Mouse (Mus musculus) left cerebral cortex, adult 2 months (tissue): ENCODE results near the gene Gcnt3. TPM values are rescaled to one million over a fixed set of nuclear protein-coding genes. Genes with fewer than 3 reads are reported as not detected.

Experiments used
- DNase-seq, 2 experiments: peaks; one replicate each; pipeline ENCODE4 v3.0.0; 2021 to 2022; ENCODE audit warnings: low spot score in 2 of 2, mixed read lengths in 1 of 2; ENCODE audit errors: extremely low spot score in 1 of 2
- H3K27ac ChIP-seq: fragments of 200-600 bp; 2 replicates; pipeline ENCODE4 v1.8.1; 2022
- H3K4me3 ChIP-seq: fragments of 200-600 bp; 2 replicates; pipeline ENCODE4 v1.8.1; 2022
- CTCF ChIP-seq: fragments of 200-600 bp; IDR thresholded peaks from 2 replicates; pipeline ENCODE4 v1.8.1; 2022; ENCODE audit warnings: antibody characterized with exemption, mild to moderate bottlenecking, moderate library complexity
- intact Hi-C: fragments of 180-260 bp; cut with DNase I; formaldehyde crosslinking; loops from one replicate; pipeline ENCODE4 v1.15.1; 2025
- total RNA-seq, 2 experiments: library from RNA; stranded (reverse); gene quantifications; 2 replicates each; pipeline ENCODE4 v1.2.3; 2021

Gcnt3 gene
- total RNA-seq, 2 experiments from 2014 or later: not detected

DNA sequence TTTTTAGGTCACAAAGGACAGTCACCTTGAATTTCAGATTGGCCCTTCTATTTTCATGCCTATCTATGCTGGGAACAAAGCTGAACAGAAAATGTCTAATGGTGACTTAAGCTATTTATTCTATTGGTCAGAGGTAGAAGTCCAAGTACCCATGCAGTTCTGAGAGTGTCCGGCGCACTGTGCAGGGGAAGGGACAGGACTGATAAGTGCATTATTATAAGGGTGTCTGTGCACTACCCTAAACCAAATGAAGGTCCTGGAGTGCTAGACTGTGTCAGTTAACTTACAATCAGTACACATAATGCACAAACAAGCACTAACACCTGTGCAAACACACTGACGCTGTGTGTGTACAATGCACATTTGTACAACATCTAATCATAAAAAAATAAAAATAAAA, 29.6 kb upstream of the Gcnt3 start:
- Histone ChIP-seq H3K27ac (no peak overlapping the region), H3K4me3 (no peak overlapping the region)
- no peak for DNase-seq
- intact Hi-C loops: no loop called here
- TF ChIP-seq CTCF: no peak

DNA sequence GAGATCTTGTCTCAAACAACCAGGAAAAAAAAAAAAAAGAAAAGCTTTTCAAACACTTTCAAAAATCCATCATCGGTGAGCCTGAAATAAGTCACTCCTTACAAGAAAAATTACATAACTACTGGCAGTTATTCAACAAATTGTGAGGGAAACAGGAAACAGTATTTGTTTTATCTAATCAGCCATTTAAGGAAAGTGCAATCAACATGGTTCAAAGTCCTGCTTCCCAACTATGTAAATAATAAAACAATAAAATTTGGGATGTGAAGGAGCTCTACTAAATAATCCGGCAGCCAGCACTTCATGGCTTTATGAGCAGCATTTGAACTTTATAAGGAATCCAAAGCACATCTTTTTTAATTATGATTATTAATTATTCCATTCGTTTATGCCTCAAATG, 24.1 kb upstream of the Gcnt3 start:
- DNase-seq: no peak
- Histone ChIP-seq H3K27ac (no peak overlapping the region), H3K4me3 (no peak overlapping the region)
- intact Hi-C loops: no loop called here
- no peak for TF ChIP-seq CTCF

DNA sequence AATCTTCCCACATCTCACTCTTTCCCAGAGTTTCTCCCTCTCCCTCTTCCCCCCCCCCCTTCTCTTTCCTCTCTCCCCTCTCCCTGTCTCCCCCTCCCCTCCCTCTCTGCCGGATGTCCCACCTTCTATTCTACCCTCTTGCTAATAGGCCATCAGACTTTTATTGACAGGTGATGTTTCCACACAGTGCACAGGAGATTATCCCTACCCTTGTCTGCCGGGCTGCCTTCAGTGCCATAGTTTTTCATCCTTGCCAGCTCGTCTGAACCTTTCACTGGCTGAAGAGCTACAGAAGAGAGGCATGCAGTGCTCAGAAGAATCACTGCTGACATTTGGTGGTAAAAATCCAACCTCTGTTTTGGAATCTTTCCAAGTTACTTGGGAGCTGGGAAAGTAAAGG, 15.5 kb upstream of the Gcnt3 start:
- TF ChIP-seq CTCF: no peak
- intact Hi-C loops: no loop called here
- no peak for DNase-seq

DNA sequence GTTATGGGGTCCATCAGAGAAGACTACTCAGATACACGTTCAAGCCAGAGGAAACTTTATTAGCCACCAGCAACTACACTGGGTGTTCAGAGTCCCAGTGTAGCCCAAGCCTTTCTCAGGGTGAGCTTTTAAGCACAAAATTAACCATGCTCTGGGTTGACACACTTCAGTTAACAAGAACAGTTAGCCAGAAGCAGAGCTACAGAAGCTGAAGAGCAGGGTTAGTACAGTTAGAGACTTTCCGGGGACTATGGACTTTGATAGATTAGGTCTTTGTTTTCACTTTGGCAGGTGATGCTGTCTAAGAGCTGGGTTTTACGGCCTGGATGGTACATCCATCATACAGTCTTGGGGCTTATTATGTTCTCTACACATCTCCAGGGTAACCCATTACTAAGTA, 14.8 kb upstream of the Gcnt3 start:
- no peak for DNase-seq
- Histone ChIP-seq H3K27ac (no peak overlapping the region), H3K4me3 (no peak overlapping the region)
- intact Hi-C loops: no loop called here
- TF ChIP-seq CTCF: no peak

More for the DNA sequence above, 15.5 kb upstream of the Gcnt3 start:
- no peak overlapping the region for H3K27ac ChIP-seq
- no peak overlapping the region for H3K4me3 ChIP-seq

DNA sequence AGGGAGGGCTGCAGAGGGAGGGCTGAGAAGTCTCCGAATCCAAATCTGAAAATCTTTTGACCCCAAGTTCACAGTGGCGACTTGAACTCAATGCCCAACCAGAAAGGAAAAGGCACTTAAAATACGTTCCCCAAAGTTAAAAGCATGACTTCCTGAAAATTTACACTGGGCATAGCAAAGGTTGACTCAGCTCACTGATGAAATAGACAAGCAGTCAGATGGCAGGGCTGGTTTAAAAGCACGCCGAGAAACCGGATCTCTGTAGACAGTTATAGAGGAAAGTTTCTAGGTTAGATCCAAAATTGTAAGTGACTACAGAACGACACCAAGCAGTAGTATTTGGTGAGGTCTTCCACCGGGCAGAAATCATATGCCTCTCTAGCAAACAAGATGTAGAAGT, 12.0 kb upstream of the Gcnt3 start:
- DNase-seq: no peak
- no peak for TF ChIP-seq CTCF
- Histone ChIP-seq H3K4me3 (no peak overlapping the region), H3K27ac (no peak overlapping the region)
- intact Hi-C loops: no loop called here

DNA sequence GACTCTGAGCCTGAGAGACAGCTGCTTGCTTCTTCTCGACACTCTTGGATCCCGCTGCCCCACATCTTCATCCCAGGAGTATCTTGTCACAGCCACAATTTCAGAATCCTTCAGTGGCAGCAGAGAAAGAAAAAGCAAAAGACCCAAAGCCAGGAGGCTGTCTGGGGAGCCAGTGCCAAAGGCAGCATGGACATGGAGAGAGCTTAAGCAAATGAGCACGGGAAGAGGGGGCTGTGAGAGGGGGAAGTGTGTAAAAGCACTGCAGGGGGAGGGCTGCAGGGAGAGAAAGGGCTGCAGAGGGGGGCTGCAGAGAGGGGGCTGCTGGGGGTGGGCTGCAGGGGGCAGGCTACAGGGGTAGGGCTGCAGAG, 11.5 kb upstream of the Gcnt3 start:
- intact Hi-C loops: no loop called here
- TF ChIP-seq CTCF: no peak

DNA sequence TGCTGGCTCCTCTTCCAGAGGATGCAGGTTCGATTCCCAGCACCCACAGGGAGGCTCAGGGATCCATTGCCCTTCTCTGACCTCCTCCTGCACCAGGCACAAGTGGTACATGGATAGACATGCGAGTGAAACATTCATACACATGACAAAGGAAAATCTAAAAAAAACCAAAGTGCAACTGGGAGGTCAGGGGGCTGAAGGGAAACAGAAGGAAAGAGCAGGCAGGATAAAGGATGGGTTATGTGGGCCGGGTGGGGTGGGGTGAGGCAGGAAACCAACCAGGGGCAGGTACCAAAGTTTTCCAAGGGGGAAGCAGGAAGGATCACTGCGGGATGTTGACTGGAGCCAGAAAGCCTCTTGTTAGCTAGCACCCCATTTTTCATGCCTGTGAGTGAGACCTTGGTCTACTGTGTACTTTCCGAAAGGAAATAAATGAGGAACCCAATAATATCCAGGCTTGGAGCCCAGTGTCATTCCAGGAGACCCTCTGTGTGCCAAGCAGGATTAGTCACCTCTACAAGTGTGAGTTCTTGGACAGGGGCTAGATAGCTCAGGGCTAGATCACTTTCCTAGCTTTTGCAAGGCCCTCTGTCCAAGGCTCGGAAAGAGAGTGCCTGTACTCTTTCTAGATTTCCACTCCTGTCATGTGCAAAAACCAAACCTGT, 11.0 kb upstream of the Gcnt3 start:
- no peak overlapping the region for H3K4me3 ChIP-seq
- TF ChIP-seq CTCF: no peak
- no peak for DNase-seq
- intact Hi-C loops: no loop called here
- no peak overlapping the region for H3K27ac ChIP-seq

More for the DNA sequence above, 11.5 kb upstream of the Gcnt3 start:
- Histone ChIP-seq H3K4me3 (no peak overlapping the region), H3K27ac (no peak overlapping the region)
- DNase-seq: no peak

DNA sequence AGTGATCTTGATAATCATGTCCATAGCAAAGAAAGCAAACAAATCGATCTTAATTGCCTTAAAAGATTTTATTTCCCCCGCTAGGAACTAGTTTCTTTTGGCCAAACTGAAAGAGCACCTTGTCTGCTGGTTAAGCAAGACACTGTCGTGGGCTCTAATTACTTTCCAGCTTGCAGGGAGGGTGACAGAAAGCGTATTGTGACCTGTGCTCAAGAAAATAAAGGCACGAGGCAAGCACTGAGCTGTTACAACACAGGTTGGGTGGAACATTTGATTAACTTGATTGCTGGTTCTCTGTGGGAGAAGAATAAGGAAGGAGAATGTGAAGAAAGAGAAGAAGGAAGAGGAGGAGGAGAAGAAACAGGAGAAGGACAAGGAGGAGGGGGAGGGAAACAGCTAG, 10.4 kb upstream of the Gcnt3 start:
- H3K27ac ChIP-seq: no peak overlapping the region
- TF ChIP-seq CTCF: no peak
- no peak overlapping the region for H3K4me3 ChIP-seq
- intact Hi-C loops: no loop called here
- no peak for DNase-seq

GRCm38 (mm10) chr9:70047839-70048238, 10.0 kb upstream of the Gcnt3 start:
- Histone ChIP-seq H3K27ac (no peak overlapping the region), H3K4me3 (no peak overlapping the region)
- intact Hi-C loops: no loop called here
- DNase-seq: no peak
- TF ChIP-seq CTCF: no peak

- DNase-seq: no peak
- TF ChIP-seq CTCF: no peak
- Histone ChIP-seq H3K4me3 (no peak overlapping the region), H3K27ac (no peak overlapping the region)
- intact Hi-C loops: no loop called here
Observed at GRCm38 (mm10) chr9:70046255-70046654, 8.4 kb upstream of the Gcnt3 start.

DNA sequence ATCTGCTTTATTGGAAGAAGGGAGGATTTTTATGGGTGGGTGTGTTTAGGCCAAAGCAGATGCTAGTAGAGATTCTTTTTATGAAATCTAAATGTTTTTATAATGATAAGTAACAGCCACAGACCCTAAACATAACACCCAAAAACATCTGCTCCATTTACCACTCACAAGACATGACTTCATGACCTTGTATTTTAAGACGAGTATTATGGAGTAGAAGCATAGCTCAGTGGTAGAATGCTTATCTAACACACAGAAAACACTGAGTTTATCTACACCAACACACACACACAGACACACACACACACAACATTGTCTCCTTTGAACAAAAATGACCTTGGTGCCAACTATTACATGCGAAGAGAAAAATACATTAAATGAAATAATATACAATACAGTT, 7.0 kb upstream of the Gcnt3 start:
- H3K4me3 ChIP-seq: no peak overlapping the region
- no peak for DNase-seq
- H3K27ac ChIP-seq: no peak overlapping the region
- intact Hi-C loops: no loop called here
- no peak for TF ChIP-seq CTCF

DNA sequence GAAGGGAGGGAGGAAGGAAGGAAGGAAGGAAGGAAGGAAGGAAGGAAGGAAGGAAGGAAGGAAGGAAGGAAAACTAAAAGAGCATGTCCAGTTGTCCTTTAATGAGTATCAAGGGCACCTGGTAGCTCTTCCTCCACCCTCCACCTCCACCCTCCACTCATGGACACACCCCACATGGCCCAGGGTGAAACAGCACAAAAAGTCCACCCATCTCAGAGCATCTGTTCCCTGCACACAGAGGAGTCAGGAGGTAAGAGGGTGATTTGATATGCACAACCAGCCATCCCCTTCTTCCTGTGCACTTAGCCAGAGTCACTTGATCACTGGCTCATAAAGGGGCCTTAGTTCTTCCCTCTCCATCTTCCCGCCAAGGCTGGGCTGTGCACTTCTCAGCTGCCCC, 5.0 kb upstream of the Gcnt3 start:
- H3K27ac ChIP-seq: no peak overlapping the region
- DNase-seq: no peak
- intact Hi-C loops: no loop called here
- TF ChIP-seq CTCF: no peak
- no peak overlapping the region for H3K4me3 ChIP-seq

GRCm38 (mm10) chr9:70042137-70042536, 4.2 kb upstream of the Gcnt3 start:
- intact Hi-C loops: no loop called here
- DNase-seq: no peak
- Histone ChIP-seq H3K27ac (no peak overlapping the region), H3K4me3 (no peak overlapping the region)
- TF ChIP-seq CTCF: no peak
